Comparison of ENCODE assay signal across 8 mouse cellular contexts in genomic region chr8:93917859-93918421, GRCm38 (mm10).
DNase-seq lines count a peak whose midpoint lies in the region; ATAC-seq lines count a peak whose summit lies in the region.

No protein-coding gene starts in this region.

- no peaks in the 10 kb centered on the region for H3K27me3 ChIP-seq in kidney, embryonic 16.5 days (ENCODE audit: insufficient read depth, low read length)
- H3K27me3 ChIP-seq in heart, embryonic 12.5 days (replicated peaks) = no peaks in the 10 kb centered on the region
- no peaks in the 10 kb centered on the region for H3K27me3 ChIP-seq in midbrain, embryonic 13.5 days

- H3K4me3 ChIP-seq in kidney, embryonic 16.5 days (ENCODE audit: low read length) = no peak overlapping the region
- no peak overlapping the region for H3K4me3 ChIP-seq in heart, embryonic 12.5 days
- H3K4me3 ChIP-seq in midbrain, embryonic 13.5 days (replicated peaks) = no peak overlapping the region

- no peaks in the 10 kb centered on the region for H3K9me3 ChIP-seq in kidney, embryonic 16.5 days (ENCODE audit: low read length)
- no peaks in the 10 kb centered on the region for H3K9me3 ChIP-seq in heart, embryonic 12.5 days (replicated peaks)
- H3K9me3 ChIP-seq in midbrain, embryonic 13.5 days = no peaks in the 10 kb centered on the region

- H3K4me2 ChIP-seq in kidney, embryonic 16.5 days (replicated peaks; ENCODE audit: low read depth, low read length) = no peak overlapping the region
- no peak overlapping the region for H3K4me2 ChIP-seq in heart, embryonic 12.5 days
- peak overlapping the region; percentile 29 for H3K4me2 ChIP-seq in midbrain, embryonic 13.5 days (replicated peaks)

- ATAC-seq in kidney, embryonic 16.5 days (ENCODE audit: low FRiP score, low TSS enrichment) = no peak
- no peak for ATAC-seq in heart, embryonic 12.5 days (ENCODE audit: insufficient number of reproducible peaks, low FRiP score)
- peak; percentile 91 for ATAC-seq in midbrain, embryonic 13.5 days

- peak; percentile 24 for DNase-seq in kidney, postnatal 14 days
- DNase-seq in embryo, embryonic 10 days (ENCODE audit: low spot score) = peak; percentile 73
- DNase-seq in layer of hippocampus, postnatal 25 days (ENCODE audit: extremely low spot score in 1 of 2, low spot score in 1 of 2) = peak; percentile 65 to 69
- DNase-seq in telencephalon, adult 2 months (ENCODE audit: low read depth, low spot score) = peak; percentile 62
- no peak for DNase-seq in natural killer cell, adult 2 months (ENCODE audit: low spot score in 2 of 2)

- H3K9ac ChIP-seq in kidney, embryonic 16.5 days (replicated peaks; ENCODE audit: low read length) = no peak overlapping the region
- no peak overlapping the region for H3K9ac ChIP-seq in heart, embryonic 12.5 days
- H3K9ac ChIP-seq in midbrain, embryonic 13.5 days (replicated peaks) = peak overlapping the region; percentile 49; the same call in 1 of the 2 replicates

- H3K4me1 ChIP-seq in kidney, embryonic 16.5 days (ENCODE audit: insufficient read depth, low read length) = no peaks in the 10 kb centered on the region; the same call in 1 of the 2 replicates
- peaks cover 36% of the 10 kb centered on the region for H3K4me1 ChIP-seq in heart, embryonic 12.5 days (replicated peaks)
- H3K4me1 ChIP-seq in midbrain, embryonic 13.5 days (replicated peaks) = peaks cover 81% of the 10 kb centered on the region

- whole genome bisulfite sequencing in kidney, embryonic 16.5 days = 46% methylated on average over 13 of the region's 13 CpGs
- 55% methylated on average over 13 of the region's 13 CpGs for whole genome bisulfite sequencing in heart, embryonic 12.5 days
- 3% methylated on average over 13 of the region's 13 CpGs for WGBS in midbrain, embryonic 13.5 days

- no peaks in the 10 kb centered on the region for H3K36me3 ChIP-seq in kidney, embryonic 16.5 days (ENCODE audit: insufficient read depth, low read length)
- no peaks in the 10 kb centered on the region for H3K36me3 ChIP-seq in heart, embryonic 12.5 days
- H3K36me3 ChIP-seq in midbrain, embryonic 13.5 days = peaks cover 6% of the 10 kb centered on the region; the same call in 1 of the 2 replicates

- no peak overlapping the region for H3K27ac ChIP-seq in kidney, embryonic 16.5 days (ENCODE audit: low read length)
- H3K27ac ChIP-seq in heart, embryonic 12.5 days (ENCODE audit: poor library complexity, severe bottlenecking) = 0 out of 2 replicates have a peak overlapping the region, but pooled peaks have one; percentile 29
- H3K27ac ChIP-seq in midbrain, embryonic 13.5 days = peak overlapping the region; percentile 96

Comparison
In these comparisons a context has a peak if more than half of its experiments do, and no peak if none do; other contexts are left out.
1. DNase-seq: peak in kidney, postnatal 14 days (single experiment), embryo, embryonic 10 days (single experiment), layer of hippocampus, postnatal 25 days (2 of 2) and telencephalon, adult 2 months (single experiment); none in natural killer cell, adult 2 months (0 of 2).